12 mouse cellular contexts compared by ENCODE assay signal in genomic region chr17:46835093-46835715, GRCm38 (mm10). TPM values are rescaled to one million over a fixed set of nuclear protein-coding genes. Genes with fewer than 3 reads are reported as not detected.
DNase-seq lines count a peak whose midpoint lies in the region; ATAC-seq and TF ChIP-seq lines count a peak whose summit lies in the region.
"Had no signal": no experiment of that assay in that cellular context is flagged by ENCODE, and none has a peak within 500 bp of the region (broad histone marks: within the 10 kb centered on the region; RNA-seq: fewer than 3 reads in every experiment).

No protein-coding gene starts in this region.

- H3K27ac ChIP-seq in neural tube, embryonic 11.5 days (ENCODE audit: low read depth, low read length) = no peak overlapping the region
- no peak overlapping the region for H3K27ac ChIP-seq in neural tube, embryonic 15.5 days (replicated peaks)
- H3K27ac ChIP-seq in bone marrow macrophage, adult 2 months (ENCODE audit: insufficient read depth, low read depth, low read length) = peak overlapping the region; percentile 8; the same call in 1 of the 2 replicates
- H3K27ac ChIP-seq in forebrain, embryonic 15.5 days (replicated peaks) = no peak overlapping the region
- H3K27ac ChIP-seq: forebrain, embryonic 13.5 days; macrophage had no signal

- H3K4me3 ChIP-seq in neural tube, embryonic 11.5 days (ENCODE audit: low read depth, low read length) = no peak overlapping the region
- no peak overlapping the region for H3K4me3 ChIP-seq in neural tube, embryonic 15.5 days (replicated peaks)
- H3K4me3 ChIP-seq in bone marrow macrophage, adult 2 months (ENCODE audit: insufficient read depth, low read length) = no peak overlapping the region
- no peak overlapping the region for H3K4me3 ChIP-seq in forebrain, embryonic 15.5 days
- H3K4me3 ChIP-seq: forebrain, embryonic 13.5 days had no signal

- H3K4me1 ChIP-seq in neural tube, embryonic 11.5 days (ENCODE audit: control insufficient read depth, insufficient read depth, low read length) = no peaks in the 10 kb centered on the region
- H3K4me1 ChIP-seq in neural tube, embryonic 15.5 days = no peaks in the 10 kb centered on the region
- H3K4me1 ChIP-seq in bone marrow macrophage, adult 2 months (ENCODE audit: control insufficient read depth, insufficient read depth, low read length) = peaks cover 17% of the 10 kb centered on the region
- no peaks in the 10 kb centered on the region for H3K4me1 ChIP-seq in forebrain, embryonic 15.5 days

- intact Hi-C loops in heart, postnatal 14 days (cut with DNase I) = no loop called here

- no peak for TF ChIP-seq CTCF in bone marrow macrophage, adult 2 months (IDR thresholded peaks at IDR 0.05; ENCODE audit: low read depth, low read length)

- ATAC-seq in neural tube, embryonic 11.5 days (ENCODE audit: insufficient read depth, low FRiP score, low TSS enrichment) = peak; percentile 50; the same call in 1 of the 2 replicates
- no peak for ATAC-seq in neural tube, embryonic 15.5 days (ENCODE audit: low FRiP score)
- no peak for ATAC-seq in forebrain, embryonic 15.5 days (replicated peaks)
- ATAC-seq: forebrain, embryonic 13.5 days had no signal

- no peak overlapping the region for H3K9ac ChIP-seq in neural tube, embryonic 11.5 days (ENCODE audit: low read length)
- no peak overlapping the region for H3K9ac ChIP-seq in neural tube, embryonic 15.5 days (replicated peaks)
- H3K9ac ChIP-seq in forebrain, embryonic 15.5 days (replicated peaks) = no peak overlapping the region

- no peak for TF ChIP-seq POLR2A in bone marrow macrophage, adult 2 months (IDR thresholded peaks at IDR 0.05; ENCODE audit: borderline replicate concordance, low read depth, low read length)

- no peak overlapping the region for H3K4me2 ChIP-seq in neural tube, embryonic 11.5 days (ENCODE audit: low read depth)
- H3K4me2 ChIP-seq in neural tube, embryonic 15.5 days = no peak overlapping the region
- no peak overlapping the region for H3K4me2 ChIP-seq in forebrain, embryonic 15.5 days (replicated peaks)
- H3K4me2 ChIP-seq: forebrain, embryonic 13.5 days had no signal

- no peaks in the 10 kb centered on the region for H3K36me3 ChIP-seq in neural tube, embryonic 11.5 days (ENCODE audit: control insufficient read depth, insufficient read depth, low read length)
- H3K36me3 ChIP-seq in neural tube, embryonic 15.5 days = no peaks in the 10 kb centered on the region
- no peaks in the 10 kb centered on the region for H3K36me3 ChIP-seq in forebrain, embryonic 15.5 days

- DNase-seq in neural tube, embryonic 11.5 days (ENCODE audit: low spot score) = no peak
- peak; percentile 63 for DNase-seq in lung, postnatal 36 days
- peak; percentile 45 to 58 for DNase-seq in thymus, postnatal 36 days
- DNase-seq in heart, postnatal 14 days = no peak
- no peak for DNase-seq in kidney, adult 11 months
- DNase-seq: adrenal gland, postnatal 36 days; cerebellum, postnatal 14 days had no signal

- 61% methylated on average over 6 of the region's 6 CpGs for WGBS in neural tube, embryonic 11.5 days
- WGBS in neural tube, embryonic 15.5 days = 39% methylated on average over 6 of the region's 6 CpGs
- WGBS in forebrain, embryonic 15.5 days = 86% methylated on average over 6 of the region's 6 CpGs

- no peaks in the 10 kb centered on the region for H3K9me3 ChIP-seq in neural tube, embryonic 11.5 days (ENCODE audit: control insufficient read depth, low read length)
- no peaks in the 10 kb centered on the region for H3K9me3 ChIP-seq in neural tube, embryonic 15.5 days (replicated peaks)
- H3K9me3 ChIP-seq in forebrain, embryonic 15.5 days = no peaks in the 10 kb centered on the region
- H3K9me3 ChIP-seq: forebrain, embryonic 13.5 days had no signal

- H3K27me3 ChIP-seq in neural tube, embryonic 11.5 days (ENCODE audit: control insufficient read depth, insufficient read depth, low read length) = no peaks in the 10 kb centered on the region
- H3K27me3 ChIP-seq in neural tube, embryonic 15.5 days (replicated peaks) = no peaks in the 10 kb centered on the region
- H3K27me3 ChIP-seq in forebrain, embryonic 15.5 days = no peaks in the 10 kb centered on the region
- H3K27me3 ChIP-seq: forebrain, embryonic 13.5 days had no signal

RNA-seq across cellular contexts. Expression of gene Bicral, which starts 23.1 kb away (rescaled TPM):
- polyA plus RNA-seq in neural tube, embryonic 11.5 days (2014; fragmentation: Nextera tagmentation; extraction: Ambion mirVana) = 6.7 and 8.4 TPM in 2 replicates
- 6.6 and 8.3 TPM in 2 replicates for polyA plus RNA-seq in neural tube, embryonic 15.5 days (2015; fragmentation: Nextera tagmentation; extraction: Ambion mirVana)
- polyA plus RNA-seq in bone marrow macrophage, adult 2 months (2012; ENCODE audit: insufficient read depth, insufficient read length, missing spikeins) = 11.3 and 11.8 TPM in 2 replicates
- polyA plus RNA-seq in forebrain, embryonic 15.5 days (2015; fragmentation: Nextera tagmentation; extraction: Ambion mirVana) = 8.9 and 9.2 TPM in 2 replicates
- total RNA-seq in heart, postnatal 14 days (2021) = 10 to 100 TPM; 13.1 to 15.4 TPM

RNA-seq across cellular contexts. Expression of gene Rpl7l1, which starts 52.7 kb away (rescaled TPM):
- polyA plus RNA-seq in neural tube, embryonic 11.5 days (2014; fragmentation: Nextera tagmentation; extraction: Ambion mirVana) = 147 and 150 TPM in 2 replicates
- polyA plus RNA-seq in neural tube, embryonic 15.5 days (2015; fragmentation: Nextera tagmentation; extraction: Ambion mirVana) = 77.2 and 88.4 TPM in 2 replicates
- polyA plus RNA-seq in bone marrow macrophage, adult 2 months (2012; ENCODE audit: insufficient read depth, insufficient read length, missing spikeins) = 75.3 and 83.5 TPM in 2 replicates
- polyA plus RNA-seq in forebrain, embryonic 15.5 days (2015; fragmentation: Nextera tagmentation; extraction: Ambion mirVana) = 114 and 122 TPM in 2 replicates
- 10 to 100 TPM; 51.2 to 59.5 TPM for total RNA-seq in heart, postnatal 14 days (2021)

RNA-seq across cellular contexts. Expression of gene Tbcc, which starts 55.3 kb away (rescaled TPM):
- 74.8 and 79.0 TPM in 2 replicates for polyA plus RNA-seq in neural tube, embryonic 11.5 days (2014; fragmentation: Nextera tagmentation; extraction: Ambion mirVana)
- polyA plus RNA-seq in neural tube, embryonic 15.5 days (2015; fragmentation: Nextera tagmentation; extraction: Ambion mirVana) = 55.9 and 62.5 TPM in 2 replicates
- polyA plus RNA-seq in bone marrow macrophage, adult 2 months (2012; ENCODE audit: insufficient read depth, insufficient read length, missing spikeins) = 11.4 and 13.6 TPM in 2 replicates
- 65.9 and 68.6 TPM in 2 replicates for polyA plus RNA-seq in forebrain, embryonic 15.5 days (2015; fragmentation: Nextera tagmentation; extraction: Ambion mirVana)
- total RNA-seq in heart, postnatal 14 days (2021) = 10 to 100 TPM; 17.6 to 20.0 TPM

Comparison
In these comparisons a context has a peak if more than half of its experiments do, and no peak if none do; other contexts are left out.
1. DNase-seq: peak in lung, postnatal 36 days (single experiment) and thymus, postnatal 36 days (2 of 2); none in neural tube, embryonic 11.5 days (single experiment), heart, postnatal 14 days (0 of 2) and kidney, adult 11 months (single experiment).